Mouse (Mus musculus) embryonic facial prominence, embryonic 12.5 days (tissue): ENCODE measurements at regions not wholly inside any gene's neighbourhood (a gene's known extent, or its start where the extent isn't known, plus 50 kb on each side); places are given as distances from the start of the nearest gene placed in this dataset.
A peak's percentile ranks its signal among the peaks of the same experiment; 100 is the strongest.

Experiments used
- ATAC-seq: fragments of 200-750 bp; cut with Nextera tagmentation; 2 replicates; pipeline ENCODE4 v1.8.0; 2017; ENCODE audit not compliant: insufficient number of reproducible peaks, insufficient read depth, low FRiP score, low TSS enrichment
- H3K27ac ChIP-seq: fragments of 300-500 bp; sonication (generic); 2 replicates; pipeline ENCODE4 v1.5.1; 2016; ENCODE audit warnings: mild to moderate bottlenecking
- H3K27me3 ChIP-seq: fragments of 300-500 bp; sonication (generic); 2 replicates; pipeline ENCODE4 v1.6.1; 2016; ENCODE audit warnings: mild to moderate bottlenecking, moderate library complexity
- H3K36me3 ChIP-seq: fragments of 300-500 bp; sonication (generic); 2 replicates; pipeline ENCODE4 v1.6.1; 2016; ENCODE audit warnings: mild to moderate bottlenecking
- H3K4me1 ChIP-seq: fragments of 300-500 bp; sonication (generic); 2 replicates; pipeline ENCODE4 v1.6.1; 2016
- H3K4me2 ChIP-seq: fragments of 300-500 bp; sonication (generic); replicated peaks from 2 replicates; pipeline ENCODE4 v1.6.1; 2016; ENCODE audit warnings: mild to moderate bottlenecking, moderate library complexity
- H3K4me3 ChIP-seq: fragments of 300-500 bp; sonication (generic); 2 replicates; pipeline ENCODE4 v1.5.1; 2016; ENCODE audit warnings: mild to moderate bottlenecking
- H3K9ac ChIP-seq: fragments of 300-500 bp; sonication (generic); 2 replicates; pipeline ENCODE4 v1.6.1; 2016; ENCODE audit warnings: mild to moderate bottlenecking, moderate library complexity
- H3K9me3 ChIP-seq: fragments of 300-500 bp; sonication (generic); 2 replicates; pipeline ENCODE4 v1.6.1; 2016; ENCODE audit warnings: mild to moderate bottlenecking, moderate library complexity
- WGBS: fragments of 180-500 bp; shearing (Covaris S2); methylation state at CpG from one replicate; pipeline ENCODE4 v1.1.7; 2016; 5-methylcytosine and 5-hydroxymethylcytosine counted together

DNA sequence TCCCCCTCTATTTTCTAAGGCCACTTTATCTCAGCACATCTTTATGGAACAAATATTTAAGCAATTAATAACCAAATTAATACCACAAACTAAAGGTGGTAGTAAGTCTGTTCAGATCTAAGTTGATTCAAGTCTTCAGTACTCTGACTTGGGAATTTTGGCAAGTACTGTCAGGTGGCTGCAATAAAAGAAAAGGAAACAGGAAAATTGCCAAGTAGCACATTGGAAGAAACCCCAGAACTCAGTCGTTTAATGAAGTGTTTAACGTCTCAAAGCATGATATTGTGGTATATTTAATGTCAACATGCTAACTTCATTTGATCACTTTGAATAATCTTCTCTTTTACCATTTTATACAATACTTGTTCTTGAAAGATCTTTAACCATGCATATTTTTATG lies 142.2 kb downstream of the Gm11146 start:
- H3K27ac ChIP-seq: no peak overlapping the region
- H3K9ac ChIP-seq: no peak overlapping the region
- no peaks in the 10 kb centered on the region for H3K36me3 ChIP-seq
- no peaks in the 10 kb centered on the region for H3K4me1 ChIP-seq
- WGBS: 75% methylated on average over 2 of the region's 2 CpGs
- H3K27me3 ChIP-seq: no peaks in the 10 kb centered on the region
- H3K9me3 ChIP-seq: no peaks in the 10 kb centered on the region
- H3K4me2 ChIP-seq: no peak overlapping the region
- H3K4me3 ChIP-seq: no peak overlapping the region
- no peak for ATAC-seq

- Histone ChIP-seq H3K27ac (no peak overlapping the region), H3K4me1 (no peaks in the 10 kb centered on the region; the same call in 1 of the 2 replicates), H3K4me2 (no peak overlapping the region), H3K9ac (no peak overlapping the region), H3K4me3 (no peak overlapping the region), H3K27me3 (no peaks in the 10 kb centered on the region), H3K36me3 (no peaks in the 10 kb centered on the region), H3K9me3 (no peaks in the 10 kb centered on the region)
- ATAC-seq: no peak
- 91% methylated on average over 6 of the region's 6 CpGs for WGBS
Observed at GRCm38 (mm10) chr16:77444647-77445046, 157.2 kb downstream of the Gm11146 start.

GRCm38 (mm10) chr16:77444006-77444405 lies 157.9 kb downstream of the Gm11146 start:
- ATAC-seq: no peak

GRCm38 (mm10) chr16:77443318-77443717 lies 158.6 kb downstream of the Gm11146 start:
- Histone ChIP-seq H3K9ac (no peak overlapping the region), H3K27me3 (no peaks in the 10 kb centered on the region), H3K4me1 (no peaks in the 10 kb centered on the region; the same call in 1 of the 2 replicates), H3K27ac (no peak overlapping the region), H3K4me2 (no peak overlapping the region), H3K36me3 (no peaks in the 10 kb centered on the region), H3K9me3 (no peaks in the 10 kb centered on the region), H3K4me3 (no peak overlapping the region)
- ATAC-seq: no peak
- 89% methylated on average over 5 of the region's 5 CpGs for WGBS

More at GRCm38 (mm10) chr16:77444006-77444405, 157.9 kb downstream of the Gm11146 start:
- Histone ChIP-seq H3K27ac (no peak overlapping the region), H3K36me3 (no peaks in the 10 kb centered on the region), H3K4me2 (no peak overlapping the region), H3K27me3 (no peaks in the 10 kb centered on the region), H3K4me3 (no peak overlapping the region), H3K9ac (no peak overlapping the region), H3K9me3 (no peaks in the 10 kb centered on the region), H3K4me1 (no peaks in the 10 kb centered on the region; the same call in 1 of the 2 replicates)
- WGBS: 32% methylated on average over 4 of the region's 4 CpGs

- Histone ChIP-seq H3K27ac (no peak overlapping the region), H3K4me1 (no peaks in the 10 kb centered on the region; the same call in 1 of the 2 replicates), H3K27me3 (no peaks in the 10 kb centered on the region), H3K9ac (no peak overlapping the region), H3K4me3 (no peak overlapping the region), H3K9me3 (no peaks in the 10 kb centered on the region), H3K36me3 (no peaks in the 10 kb centered on the region), H3K4me2 (no peak overlapping the region)
- WGBS: 95% methylated on average over 6 of the region's 6 CpGs
- no peak for ATAC-seq
Observed at GRCm38 (mm10) chr16:77442866-77443265, 159.0 kb downstream of the Gm11146 start.

DNA sequence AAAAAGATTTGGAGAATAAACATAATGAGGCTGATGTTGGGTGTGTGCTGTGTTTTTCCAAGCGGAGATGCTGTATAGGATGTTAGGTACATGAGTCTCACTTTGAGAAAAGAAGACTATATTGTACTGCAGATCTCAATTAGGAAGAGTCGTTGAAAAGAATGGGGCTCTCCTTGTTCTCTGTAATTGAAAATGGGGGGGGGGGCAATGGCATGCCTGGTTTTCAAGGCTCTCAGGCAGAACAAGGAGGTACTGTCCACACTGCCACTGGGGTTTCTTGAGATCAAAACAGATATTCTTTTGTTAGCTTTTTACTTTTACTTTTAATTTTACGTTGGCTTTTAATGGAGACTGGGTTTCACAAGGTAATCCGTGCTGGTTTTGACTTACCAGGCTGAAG lies 170.5 kb downstream of the Gm11146 start:
- no peak overlapping the region for H3K27ac ChIP-seq
- H3K4me3 ChIP-seq: no peak overlapping the region
- no peaks in the 10 kb centered on the region; the same call in 1 of the 2 replicates for H3K4me1 ChIP-seq
- no peaks in the 10 kb centered on the region for H3K36me3 ChIP-seq
- no peaks in the 10 kb centered on the region for H3K9me3 ChIP-seq
- no peak overlapping the region for H3K4me2 ChIP-seq
- no peaks in the 10 kb centered on the region for H3K27me3 ChIP-seq
- ATAC-seq: no peak
- H3K9ac ChIP-seq: no peak overlapping the region
- 49% methylated on average over 4 of the region's 4 CpGs for WGBS

DNA sequence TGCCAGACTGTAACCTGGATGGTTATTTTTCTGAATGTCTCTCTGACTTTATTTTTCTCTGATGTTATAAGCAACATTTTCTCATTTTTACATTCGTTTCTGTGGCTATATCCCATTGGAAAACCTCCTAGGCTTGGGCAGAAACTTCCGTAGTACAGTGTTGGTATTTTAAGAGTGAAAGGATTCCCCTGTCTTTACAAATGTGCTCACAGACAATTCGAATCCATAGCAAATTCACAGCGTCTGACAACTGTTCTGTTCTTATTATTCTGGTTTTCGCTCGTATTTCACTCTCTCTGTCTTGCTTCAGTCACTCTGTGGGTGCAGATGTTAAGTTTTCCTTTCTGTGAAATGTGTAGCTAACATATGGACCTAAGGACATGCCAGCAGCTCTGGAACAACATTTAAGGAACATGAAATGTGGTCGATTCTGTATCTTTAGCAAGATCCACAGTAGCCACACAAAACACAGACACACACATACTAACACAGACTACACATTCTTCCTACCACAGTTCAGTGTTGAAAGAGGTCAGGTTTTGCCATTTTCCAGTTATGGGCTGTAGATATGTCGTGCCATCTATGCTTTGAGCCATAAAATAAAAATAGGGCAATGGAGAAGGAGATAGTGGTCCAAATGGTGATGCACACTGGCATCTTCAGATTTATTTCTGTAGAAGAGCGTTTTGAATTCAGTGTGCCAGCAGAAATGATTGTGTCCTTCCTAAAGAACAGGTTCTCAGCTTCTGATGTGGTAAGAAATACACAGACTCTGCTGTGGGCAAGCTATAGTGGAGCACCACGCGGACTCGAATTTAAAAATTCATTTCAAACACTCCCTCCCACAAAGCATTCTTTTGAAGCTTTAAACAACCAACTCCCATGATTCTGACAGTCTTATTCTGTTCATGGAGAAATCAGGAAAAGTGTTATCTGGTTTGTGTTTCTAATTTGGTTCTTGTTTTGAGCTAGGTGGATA lies 179.2 kb downstream of the Gm11146 start:
- H3K9me3 ChIP-seq: no peaks in the 10 kb centered on the region
- H3K4me1 ChIP-seq: peaks cover 35% of the 10 kb centered on the region
- no peak overlapping the region for H3K4me3 ChIP-seq
- no peaks in the 10 kb centered on the region for H3K36me3 ChIP-seq
- no peak for ATAC-seq
- H3K9ac ChIP-seq: no peak overlapping the region
- WGBS: 73% methylated on average over 12 of the region's 12 CpGs
- no peaks in the 10 kb centered on the region for H3K27me3 ChIP-seq
- H3K4me2 ChIP-seq: peak overlapping the region; percentile 53
- H3K27ac ChIP-seq: peak overlapping the region; percentile 81

- peak; percentile 96 for ATAC-seq
- Histone ChIP-seq H3K9ac (peak overlapping the region; percentile 19; the same call in 1 of the 2 replicates), H3K36me3 (no peaks in the 10 kb centered on the region), H3K27ac (peak overlapping the region; percentile 92), H3K4me2 (peak overlapping the region; percentile 53), H3K27me3 (no peaks in the 10 kb centered on the region), H3K9me3 (no peaks in the 10 kb centered on the region), H3K4me3 (peak overlapping the region; percentile 21), H3K4me1 (peaks cover 36% of the 10 kb centered on the region)
- WGBS: 4% methylated on average over 10 of the region's 10 CpGs
Observed at GRCm38 (mm10) chr16:77421591-77422024, 180.3 kb downstream of the Gm11146 start.

- H3K4me3 ChIP-seq: peak overlapping the region; percentile 21; the same call in 1 of the 2 replicates
- H3K27me3 ChIP-seq: no peaks in the 10 kb centered on the region
- H3K27ac ChIP-seq: peak overlapping the region; percentile 92
- H3K9me3 ChIP-seq: no peaks in the 10 kb centered on the region
- WGBS: 45% methylated on average over 6 of the region's 6 CpGs
- H3K4me2 ChIP-seq: peak overlapping the region; percentile 53
- no peak overlapping the region for H3K9ac ChIP-seq
- no peak for ATAC-seq
- H3K36me3 ChIP-seq: no peaks in the 10 kb centered on the region
- peaks cover 36% of the 10 kb centered on the region for H3K4me1 ChIP-seq
Observed at GRCm38 (mm10) chr16:77421001-77421400, 180.9 kb downstream of the Gm11146 start.

GRCm38 (mm10) chr16:77420136-77420860 lies 181.6 kb downstream of the Gm11146 start:
- no peak for ATAC-seq
- Histone ChIP-seq H3K27me3 (no peaks in the 10 kb centered on the region), H3K9ac (no peak overlapping the region), H3K4me2 (peak overlapping the region; percentile 26; the same call in 1 of the 2 replicates), H3K9me3 (no peaks in the 10 kb centered on the region), H3K27ac (peak overlapping the region; percentile 50; the same call in 1 of the 2 replicates), H3K4me3 (no peak overlapping the region), H3K4me1 (peaks cover 36% of the 10 kb centered on the region), H3K36me3 (no peaks in the 10 kb centered on the region)
- WGBS: 53% methylated on average over 8 of the region's 8 CpGs

DNA sequence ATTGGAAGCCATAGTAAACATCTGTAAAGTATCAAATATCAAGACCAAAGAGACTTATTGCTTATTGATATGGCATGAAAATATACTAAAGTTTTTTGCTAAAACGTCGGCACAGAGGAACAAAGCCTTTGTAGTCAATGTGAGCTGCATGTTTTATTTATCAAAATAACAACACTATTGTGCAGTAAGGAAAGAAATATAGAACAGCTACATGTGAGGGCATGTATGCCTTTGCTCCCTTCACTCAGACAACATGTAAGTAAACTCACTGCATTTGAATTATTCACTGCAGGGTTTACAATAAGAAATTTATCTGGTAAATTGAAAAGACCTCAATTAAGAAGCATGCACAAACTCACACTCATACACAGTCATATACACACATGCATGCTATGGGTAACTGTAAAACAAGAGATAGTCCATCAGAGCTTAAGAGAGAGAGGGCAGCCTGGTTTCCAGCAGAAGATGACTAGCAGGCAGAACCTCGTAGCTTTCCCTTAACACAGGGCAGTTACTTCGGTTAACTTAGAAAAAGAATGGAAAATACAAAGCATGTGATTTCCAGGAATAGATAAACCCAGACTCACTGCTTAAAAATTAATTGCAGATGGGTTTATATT lies 182.7 kb downstream of the Gm11146 start:
- H3K4me3 ChIP-seq: 0 out of 2 replicates have a peak overlapping the region, but pooled peaks have one; percentile 14
- no peak for ATAC-seq
- peaks cover 36% of the 10 kb centered on the region for H3K4me1 ChIP-seq
- no peak overlapping the region for H3K27ac ChIP-seq
- no peak overlapping the region for H3K9ac ChIP-seq
- H3K4me2 ChIP-seq: peak overlapping the region; percentile 33
- no peaks in the 10 kb centered on the region for H3K27me3 ChIP-seq
- H3K36me3 ChIP-seq: no peaks in the 10 kb centered on the region
- WGBS: 20% methylated on average over 4 of the region's 4 CpGs
- no peaks in the 10 kb centered on the region for H3K9me3 ChIP-seq
